Mouse (Mus musculus) limb, embryonic 14.5 days (tissue): ENCODE data around the gene Sfrp2. TPM values are rescaled to one million over a fixed set of nuclear protein-coding genes. Genes with fewer than 3 reads are reported as not detected.

Experiments
- ATAC-seq: fragments of 200-750 bp; cut with Nextera tagmentation; 2 replicates; pipeline ENCODE4 v1.8.0; 2017; ENCODE audit warnings: low read depth, moderate number of reproducible peaks, moderate TSS enrichment; ENCODE audit not compliant: low FRiP score
- DNase-seq: peaks from one replicate; pipeline ENCODE4 v3.0.0-alpha.2; 2015; ENCODE audit warnings: low spot score
- H3K27ac ChIP-seq: fragments of 300-500 bp; sonication (generic); replicated peaks from 2 replicates; pipeline ENCODE4 v1.5.1; 2014; ENCODE audit warnings: low read depth, mild to moderate bottlenecking, low read length, moderate library complexity, mixed read lengths
- H3K27me3 ChIP-seq: fragments of 300-500 bp; sonication (generic); 2 replicates; pipeline ENCODE4 v1.6.1; 2014; ENCODE audit warnings: low read length, mixed read lengths; ENCODE audit not compliant: control insufficient read depth, insufficient read depth
- H3K36me3 ChIP-seq: fragments of 300-500 bp; sonication (generic); 2 replicates; pipeline ENCODE4 v1.6.1; 2014; ENCODE audit warnings: mild to moderate bottlenecking, low read length, moderate library complexity, mixed read lengths; ENCODE audit not compliant: control insufficient read depth, insufficient read depth
- H3K4me1 ChIP-seq: fragments of 300-500 bp; sonication (generic); 2 replicates; pipeline ENCODE4 v1.6.1; 2014; ENCODE audit warnings: antibody characterized with exemption, low read length, mixed read lengths; ENCODE audit not compliant: control insufficient read depth, insufficient read depth
- H3K4me2 ChIP-seq: fragments of 300-500 bp; sonication (generic); replicated peaks from 2 replicates; pipeline ENCODE4 v1.6.1; 2014; ENCODE audit warnings: low read depth, mild to moderate bottlenecking, low read length, moderate library complexity; ENCODE audit not compliant: severe bottlenecking
- H3K4me3 ChIP-seq: fragments of 300-500 bp; sonication (generic); replicated peaks from 2 replicates; pipeline ENCODE4 v1.5.1; 2014; ENCODE audit warnings: low read length
- H3K9ac ChIP-seq: fragments of 300-500 bp; sonication (generic); 2 replicates; pipeline ENCODE4 v1.6.1; 2014; ENCODE audit warnings: mild to moderate bottlenecking, low read depth, low read length, moderate library complexity; ENCODE audit not compliant: severe bottlenecking
- H3K9me3 ChIP-seq: fragments of 300-500 bp; sonication (generic); 2 replicates; pipeline ENCODE4 v1.6.1; 2016; ENCODE audit warnings: low read length; ENCODE audit not compliant: control insufficient read depth
- POLR2A ChIP-seq: fragments of 200-500 bp; IDR thresholded peaks from 2 replicates; pipeline ENCODE4 v1.8.0; 2012; ENCODE audit warnings: inconsistent platforms, mild to moderate bottlenecking, moderate library complexity, borderline replicate concordance; ENCODE audit not compliant: insufficient read depth, insufficient read length; ENCODE audit errors: extremely low read depth
- WGBS: fragments of 180-500 bp; shearing (Covaris S2); extraction: QIAGEN DNeasy Blood & Tissue Kit; methylation state at CpG from one replicate; pipeline ENCODE4 v1.1.7; 2014; 5-methylcytosine and 5-hydroxymethylcytosine counted together
- polyA plus RNA-seq, 2 experiments: library from polyadenylated mRNA; depleted of rRNA in 1 of 2; stranded (reverse) in 1 of 2; unstranded in 1 of 2; fragments of >200 nt; fragmentation: Nextera tagmentation in 1 of 2; extraction: Ambion mirVana in 1 of 2; gene quantifications; 2 replicates each; pipeline versions ENCODE4 v1.2.1 to v1.2.3; 2012 to 2014

The Sfrp2 gene
- polyA plus RNA-seq, 2 experiments, result 328 to 446 TPM

GRCm38 (mm10) chr3:83766726-83767070, 577 bp downstream of the Sfrp2 start:
- ATAC-seq (peak; percentile 4; the same call in 1 of the 2 replicates), DNase-seq (no peak)
- peaks cover 22% of the 10 kb centered on the region for H3K36me3 ChIP-seq
- H3K4me1 ChIP-seq, result peaks cover 35% of the 10 kb centered on the region
- peak overlapping the region; percentile 91 for H3K4me2 ChIP-seq
- peak overlapping the region; percentile 85 for H3K27ac ChIP-seq
- H3K9ac ChIP-seq, result peak overlapping the region; percentile 86
- H3K4me3 ChIP-seq, result peak overlapping the region; percentile 64
- no peak for TF ChIP-seq POLR2A
- H3K9me3 ChIP-seq, result no peaks in the 10 kb centered on the region
- 2% methylated on average over 25 of the region's 25 CpGs for WGBS
- no peaks in the 10 kb centered on the region for H3K27me3 ChIP-seq

GRCm38 (mm10) chr3:83767121-83767520, 1.0 kb downstream of the Sfrp2 start:
- TF ChIP-seq POLR2A, result no peak
- WGBS, result 7% methylated on average over 10 of the region's 10 CpGs
- H3K4me1 ChIP-seq, result peaks cover 38% of the 10 kb centered on the region
- H3K4me2 ChIP-seq, result peak overlapping the region; percentile 91
- peak overlapping the region; percentile 86 for H3K9ac ChIP-seq
- DNase-seq (no peak), ATAC-seq (no peak)
- H3K9me3 ChIP-seq, result no peaks in the 10 kb centered on the region
- H3K27ac ChIP-seq, result peak overlapping the region; percentile 85; the same call in 1 of the 2 replicates
- H3K4me3 ChIP-seq, result peak overlapping the region; percentile 64
- H3K27me3 ChIP-seq, result no peaks in the 10 kb centered on the region
- H3K36me3 ChIP-seq, result peaks cover 22% of the 10 kb centered on the region

GRCm38 (mm10) chr3:83768293-83769035, 2.3 kb downstream of the Sfrp2 start:
- Histone ChIP-seq H3K4me3 (peak overlapping the region; percentile 64), H3K36me3 (peaks cover 32% of the 10 kb centered on the region), H3K4me1 (peaks cover 36% of the 10 kb centered on the region), H3K9ac (peak overlapping the region; percentile 86), H3K27ac (no peak overlapping the region), H3K9me3 (no peaks in the 10 kb centered on the region), H3K4me2 (peak overlapping the region; percentile 91), H3K27me3 (no peaks in the 10 kb centered on the region)
- ATAC-seq (no peak), DNase-seq (peak; percentile 59)
- no peak for TF ChIP-seq POLR2A
- 26% methylated on average over 11 of the region's 11 CpGs for WGBS

- no peaks in the 10 kb centered on the region for H3K27me3 ChIP-seq
- peaks cover 37% of the 10 kb centered on the region for H3K36me3 ChIP-seq
- H3K4me2 ChIP-seq, result peak overlapping the region; percentile 91
- ATAC-seq, result no peak
- DNase-seq, result no peak
- TF ChIP-seq POLR2A, result no peak
- peaks cover 31% of the 10 kb centered on the region for H3K4me1 ChIP-seq
- WGBS, result 26% methylated on average over 10 of the region's 10 CpGs
- H3K9ac ChIP-seq, result peak overlapping the region; percentile 86
- H3K27ac ChIP-seq, result no peak overlapping the region
- no peaks in the 10 kb centered on the region for H3K9me3 ChIP-seq
- peak overlapping the region; percentile 64 for H3K4me3 ChIP-seq
Observed at GRCm38 (mm10) chr3:83769036-83769410, 2.9 kb downstream of the Sfrp2 start.

- WGBS, result 91% methylated on average over 10 of the region's 10 CpGs
- Histone ChIP-seq H3K27ac (no peak overlapping the region), H3K4me3 (no peak overlapping the region), H3K4me2 (no peak overlapping the region), H3K9ac (no peak overlapping the region), H3K36me3 (peaks cover 44% of the 10 kb centered on the region), H3K9me3 (no peaks in the 10 kb centered on the region), H3K4me1 (peaks cover 31% of the 10 kb centered on the region), H3K27me3 (no peaks in the 10 kb centered on the region)
- DNase-seq (no peak), ATAC-seq (no peak)
- TF ChIP-seq POLR2A, result no peak
Observed at GRCm38 (mm10) chr3:83771160-83771869, 5.2 kb downstream of the Sfrp2 start.
